Mouse (Mus musculus) brain, embryonic 14.5 days (tissue): ENCODE data around the gene Trmt61a.

Source experiments
- CTCF ChIP-seq: fragments of 200-500 bp; IDR thresholded peaks from 2 replicates; pipeline ENCODE4 v1.5.1; 2012; ENCODE audit warnings: inconsistent platforms, mild to moderate bottlenecking, moderate library complexity, borderline replicate concordance; ENCODE audit not compliant: insufficient read depth, insufficient read length; ENCODE audit errors: extremely low read depth
- POLR2A ChIP-seq: fragments of 200-500 bp; IDR thresholded peaks from 2 replicates; pipeline ENCODE4 v1.6.1; 2012; ENCODE audit warnings: mild to moderate bottlenecking, inconsistent platforms, borderline replicate concordance; ENCODE audit not compliant: poor library complexity, insufficient read depth, insufficient read length, severe bottlenecking; ENCODE audit errors: extremely low read depth

DNA sequence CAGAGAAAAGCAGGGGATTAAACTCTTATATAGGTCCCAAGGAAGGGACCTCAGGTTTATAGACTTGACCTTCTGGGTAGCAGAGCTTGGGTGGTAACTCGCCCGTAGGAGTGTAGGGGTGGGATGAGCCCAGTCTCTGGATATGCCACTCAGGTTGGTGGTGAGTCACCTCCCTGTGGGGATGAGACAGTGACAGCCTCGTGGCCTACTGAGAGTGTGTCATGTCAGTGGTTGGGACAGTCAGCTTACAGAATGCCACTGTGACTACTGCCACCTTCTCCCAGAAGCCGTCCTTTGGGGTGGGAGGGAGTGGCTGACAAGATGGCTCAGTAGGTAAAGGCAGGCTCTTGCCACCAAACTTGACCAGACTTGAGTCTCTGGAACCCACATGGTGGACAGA, 8.5 kb downstream of the Trmt61a start:
- TF ChIP-seq CTCF (no peak), POLR2A (no peak)
